Mouse (Mus musculus): ENCODE results near the gene Brwd1. TPM values are rescaled to one million over a fixed set of nuclear protein-coding genes. Genes with fewer than 3 reads are reported as not detected.
A peak's percentile ranks its signal among the peaks of the same experiment; 100 is the strongest.

The Brwd1 gene
- polyA plus RNA-seq, 1 experiment from 2014 or later = 38.2 TPM

GRCm38 (mm10) chr16:96083179-96083646 is 887 bp upstream of the Brwd1 start:
- no peaks in the 10 kb centered on the region for H3K9me3 ChIP-seq (ENCODE audit: low read length)
- no peaks in the 10 kb centered on the region for H3K4me1 ChIP-seq (ENCODE audit: insufficient read depth, low read depth, low read length)
- peak overlapping the region; percentile 99 for H3K4me3 ChIP-seq (ENCODE audit: low read depth, low read length)
- H3K4me2 ChIP-seq (replicated peaks; ENCODE audit: low read depth, low read length) = peak overlapping the region; percentile 69
- peak overlapping the region; percentile 99 for H3K27ac ChIP-seq (ENCODE audit: low read length)
- H3K9ac ChIP-seq (replicated peaks; ENCODE audit: low read depth) = peak overlapping the region; percentile 55
- no peak for DNase-seq (ENCODE audit: low spot score)
- WGBS = 7% methylated on average over 20 of the region's 20 CpGs
- 0 out of 2 replicates have a peak, but pooled peaks cover 13% of the 10 kb centered on the region for H3K36me3 ChIP-seq (ENCODE audit: insufficient read depth, low read length)
- TF ChIP-seq EP300 (IDR thresholded peaks at IDR 0.05) = no peak; the same call in 1 of the 2 replicates
- TF ChIP-seq CTCF (IDR thresholded peaks at IDR 0.05) = no peak
- ATAC-seq = peak; percentile 14
- no peaks in the 10 kb centered on the region for H3K27me3 ChIP-seq (replicated peaks; ENCODE audit: insufficient read depth, low read length)

GRCm38 (mm10) chr16:96081742-96082241 is 534 bp downstream of the Brwd1 start:
- TF ChIP-seq CTCF (IDR thresholded peaks at IDR 0.05) = no peak
- no peak for TF ChIP-seq EP300 (IDR thresholded peaks at IDR 0.05)
- H3K4me1 ChIP-seq (ENCODE audit: insufficient read depth, low read depth, low read length) = no peaks in the 10 kb centered on the region
- H3K4me3 ChIP-seq (ENCODE audit: low read depth, low read length) = peak overlapping the region; percentile 99
- no peaks in the 10 kb centered on the region for H3K9me3 ChIP-seq (ENCODE audit: low read length)
- DNase-seq (ENCODE audit: low spot score) (peak; percentile 73), ATAC-seq (peak; percentile 27)
- peak overlapping the region; percentile 99 for H3K9ac ChIP-seq (replicated peaks; ENCODE audit: low read depth)
- H3K27ac ChIP-seq (ENCODE audit: low read length) = peak overlapping the region; percentile 99
- H3K27me3 ChIP-seq (replicated peaks; ENCODE audit: insufficient read depth, low read length) = no peaks in the 10 kb centered on the region
- peak overlapping the region; percentile 69 for H3K4me2 ChIP-seq (replicated peaks; ENCODE audit: low read depth, low read length)
- WGBS = 4% methylated on average over 31 of the region's 68 CpGs
- 0 out of 2 replicates have a peak, but pooled peaks cover 13% of the 10 kb centered on the region for H3K36me3 ChIP-seq (ENCODE audit: insufficient read depth, low read length)

GRCm38 (mm10) chr16:96081331-96081730 is 995 bp downstream of the Brwd1 start:
- no peaks in the 10 kb centered on the region for H3K9me3 ChIP-seq (ENCODE audit: low read length)
- H3K4me2 ChIP-seq (replicated peaks; ENCODE audit: low read depth, low read length) = peak overlapping the region; percentile 69
- DNase-seq (ENCODE audit: low spot score) (peak; percentile 94), ATAC-seq (peak; percentile 75)
- TF ChIP-seq EP300 (IDR thresholded peaks at IDR 0.05) (no peak), CTCF (IDR thresholded peaks at IDR 0.05) (no peak)
- 3% methylated on average over 8 of the region's 28 CpGs for WGBS
- H3K27ac ChIP-seq (ENCODE audit: low read length) = peak overlapping the region; percentile 99
- H3K4me3 ChIP-seq (ENCODE audit: low read depth, low read length) = peak overlapping the region; percentile 99
- H3K4me1 ChIP-seq (ENCODE audit: insufficient read depth, low read depth, low read length) = no peaks in the 10 kb centered on the region
- H3K9ac ChIP-seq (replicated peaks; ENCODE audit: low read depth) = peak overlapping the region; percentile 99
- H3K27me3 ChIP-seq (replicated peaks; ENCODE audit: insufficient read depth, low read length) = no peaks in the 10 kb centered on the region
- 0 out of 2 replicates have a peak, but pooled peaks cover 13% of the 10 kb centered on the region for H3K36me3 ChIP-seq (ENCODE audit: insufficient read depth, low read length)

DNA sequence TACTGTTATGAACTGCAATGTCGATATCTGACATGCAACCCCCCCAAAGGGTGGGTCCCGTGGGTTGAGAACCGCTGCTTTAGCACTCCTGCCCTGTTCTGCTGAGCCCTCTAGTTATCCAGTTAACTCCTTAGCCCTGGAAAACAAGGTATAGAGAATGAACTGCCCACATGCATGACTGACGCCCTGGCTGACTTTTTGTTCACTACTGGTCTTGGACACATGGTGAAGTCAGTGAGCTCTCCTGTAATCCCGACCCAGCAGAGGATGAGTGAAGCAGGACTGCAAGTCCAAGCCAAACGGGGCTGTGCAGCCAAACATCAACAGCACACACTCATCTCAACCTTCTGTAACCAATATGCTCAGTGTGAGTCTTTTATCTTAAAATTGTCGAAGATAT is 1.8 kb downstream of the Brwd1 start:
- H3K4me3 ChIP-seq (ENCODE audit: low read depth, low read length) = no peak overlapping the region
- ATAC-seq = no peak
- WGBS = 83% methylated on average over 7 of the region's 7 CpGs
- no peak for TF ChIP-seq EP300 (IDR thresholded peaks at IDR 0.05)
- TF ChIP-seq CTCF (IDR thresholded peaks at IDR 0.05) = no peak
- no peak overlapping the region for H3K27ac ChIP-seq (ENCODE audit: low read length)
- H3K9me3 ChIP-seq (ENCODE audit: low read length) = no peaks in the 10 kb centered on the region
- no peak for DNase-seq (ENCODE audit: low spot score)
- no peak overlapping the region for H3K4me2 ChIP-seq (replicated peaks; ENCODE audit: low read depth, low read length)
- H3K36me3 ChIP-seq (ENCODE audit: insufficient read depth, low read length) = 0 out of 2 replicates have a peak, but pooled peaks cover 13% of the 10 kb centered on the region
- no peaks in the 10 kb centered on the region for H3K4me1 ChIP-seq (ENCODE audit: insufficient read depth, low read depth, low read length)
- H3K27me3 ChIP-seq (replicated peaks; ENCODE audit: insufficient read depth, low read length) = no peaks in the 10 kb centered on the region
- no peak overlapping the region for H3K9ac ChIP-seq (replicated peaks; ENCODE audit: low read depth)

- H3K36me3 ChIP-seq (ENCODE audit: insufficient read depth, low read length) = peaks cover 23% of the 10 kb centered on the region
- H3K27ac ChIP-seq (ENCODE audit: low read length) = no peak overlapping the region
- 78% methylated on average over 6 of the region's 6 CpGs for WGBS
- ATAC-seq (no peak), DNase-seq (ENCODE audit: low spot score) (no peak)
- TF ChIP-seq CTCF (IDR thresholded peaks at IDR 0.05) (no peak), EP300 (IDR thresholded peaks at IDR 0.05) (no peak)
- no peak overlapping the region for H3K9ac ChIP-seq (replicated peaks; ENCODE audit: low read depth)
- H3K4me3 ChIP-seq (ENCODE audit: low read depth, low read length) = no peak overlapping the region
- no peaks in the 10 kb centered on the region for H3K27me3 ChIP-seq (replicated peaks; ENCODE audit: insufficient read depth, low read length)
- no peaks in the 10 kb centered on the region for H3K4me1 ChIP-seq (ENCODE audit: insufficient read depth, low read depth, low read length)
- H3K4me2 ChIP-seq (replicated peaks; ENCODE audit: low read depth, low read length) = no peak overlapping the region
- H3K9me3 ChIP-seq (ENCODE audit: low read length) = no peaks in the 10 kb centered on the region
Observed at GRCm38 (mm10) chr16:96068364-96068763, 14.0 kb downstream of the Brwd1 start.

DNA sequence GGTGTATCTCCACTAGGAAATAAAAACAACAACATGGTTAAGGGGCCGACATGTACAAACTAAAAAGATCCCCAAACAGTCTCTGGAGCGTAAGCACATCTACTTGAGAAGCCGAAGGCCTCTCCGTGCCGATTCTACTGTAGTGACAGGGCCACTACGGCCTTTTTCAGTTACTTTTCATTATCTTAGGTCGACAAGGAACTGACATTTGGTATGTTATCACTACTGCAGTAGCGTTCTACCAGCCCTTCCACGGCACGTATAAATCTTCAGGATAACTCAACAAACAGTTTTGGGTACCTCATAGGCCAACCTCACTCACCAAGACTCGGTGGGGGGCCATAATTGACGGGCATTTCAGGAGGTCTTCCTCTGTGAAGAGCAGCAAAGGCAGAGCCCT is 16.2 kb downstream of the Brwd1 start:
- Histone ChIP-seq H3K4me1 (ENCODE audit: insufficient read depth, low read depth, low read length) (no peaks in the 10 kb centered on the region), H3K36me3 (ENCODE audit: insufficient read depth, low read length) (peaks cover 30% of the 10 kb centered on the region), H3K4me2 (replicated peaks; ENCODE audit: low read depth, low read length) (no peak overlapping the region), H3K27ac (ENCODE audit: low read length) (no peak overlapping the region), H3K9ac (replicated peaks; ENCODE audit: low read depth) (no peak overlapping the region), H3K9me3 (ENCODE audit: low read length) (no peaks in the 10 kb centered on the region), H3K27me3 (replicated peaks; ENCODE audit: insufficient read depth, low read length) (no peaks in the 10 kb centered on the region), H3K4me3 (ENCODE audit: low read depth, low read length) (no peak overlapping the region)
- TF ChIP-seq CTCF (IDR thresholded peaks at IDR 0.05) (no peak), EP300 (IDR thresholded peaks at IDR 0.05) (no peak)
- DNase-seq (ENCODE audit: low spot score) (no peak), ATAC-seq (no peak)
- 90% methylated on average over 12 of the region's 12 CpGs for WGBS

Data from lung, postnatal 0 days (tissue).